Mouse (Mus musculus) megakaryocyte, embryonic 14.5 days (primary cell): Measurements from ENCODE around the gene Parg.

Experiments
- FLI1 ChIP-seq: IDR thresholded peaks from 2 replicates; pipeline ENCODE4 v1.6.1; 2012; ENCODE audit warnings: low read length, inconsistent platforms, mixed read lengths
- GATA1 ChIP-seq: IDR thresholded peaks from 3 replicates; pipeline ENCODE4 v1.6.1; 2012; ENCODE audit warnings: mixed read lengths, low read length, inconsistent platforms, borderline replicate concordance

DNA sequence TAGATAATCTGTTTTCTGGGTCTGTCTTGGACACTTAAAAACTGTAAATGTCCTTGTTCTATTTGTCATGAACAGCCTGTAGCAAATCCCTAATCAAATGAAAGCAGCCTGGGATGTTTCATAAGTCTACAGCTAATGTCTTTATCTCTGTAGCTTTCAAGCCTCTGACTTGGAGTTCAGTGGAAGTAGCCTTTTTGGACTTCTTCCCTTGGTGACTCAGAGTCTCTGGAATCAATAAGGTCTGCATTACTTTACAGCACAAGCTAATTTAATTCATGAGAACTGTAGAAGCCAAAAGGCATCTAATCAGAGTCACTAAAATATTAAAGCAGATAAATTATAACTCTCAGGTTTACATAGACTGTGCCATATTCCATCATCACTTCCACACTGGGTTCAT is 24.9 kb downstream of the Parg start:
- TF ChIP-seq GATA1 (no peak), FLI1 (no peak)
